Mouse (Mus musculus) E14TG2a.4 (cell line): Measurements from ENCODE around the gene Fabp6.

Experiments used
- H3K27me3 ChIP-seq: 2 replicates; pipeline ENCODE4 v1.6.1; 2014; ENCODE audit warnings: low read length, control low read depth; ENCODE audit not compliant: insufficient read depth
- H3K36me3 ChIP-seq: 2 replicates; pipeline ENCODE4 v1.6.1; 2014; ENCODE audit warnings: low read length, control low read depth; ENCODE audit not compliant: insufficient read depth
- H3K4me1 ChIP-seq: replicated peaks from 2 replicates; pipeline ENCODE4 v1.6.1; 2014; ENCODE audit warnings: low read depth, low read length, control low read depth
- H3K4me3 ChIP-seq: replicated peaks from 2 replicates; pipeline ENCODE4 v1.5.1; 2014; ENCODE audit warnings: mild to moderate bottlenecking, low read length
- H3K9me3 ChIP-seq: 2 replicates; pipeline ENCODE4 v1.6.1; 2014; ENCODE audit warnings: low read length, control low read depth
- CTCF ChIP-seq: conservative IDR thresholded peaks from 2 replicates; pipeline ENCODE4 v1.5.1; 2014; ENCODE audit warnings: low read length
- NANOG ChIP-seq: IDR thresholded peaks from 2 replicates; pipeline ENCODE4 v1.6.1; 2014; ENCODE audit warnings: borderline replicate concordance, low read length, mixed read lengths
- POU5F1 ChIP-seq: IDR thresholded peaks from 2 replicates; pipeline ENCODE4 v1.6.1; 2014; ENCODE audit warnings: low read length, borderline replicate concordance

Gene Fabp6

DNA sequence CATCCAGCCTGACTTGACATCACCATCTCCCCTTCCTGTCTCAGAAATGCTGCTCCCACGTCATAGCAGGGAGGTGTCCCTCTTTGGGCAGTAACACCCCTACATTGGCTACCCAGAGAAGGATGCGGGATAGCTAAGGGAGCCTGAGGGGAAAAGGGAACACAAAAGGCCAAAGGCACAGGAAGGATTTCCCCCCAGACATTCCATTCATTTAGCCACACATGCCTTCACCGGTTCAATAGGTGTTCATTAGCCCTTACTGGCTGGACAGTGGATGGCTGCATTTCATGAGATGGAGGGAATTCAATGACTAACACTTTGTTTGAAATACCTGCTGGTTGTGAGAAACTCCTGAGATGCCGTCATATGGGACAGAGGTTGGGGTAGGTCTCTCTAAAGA is 54.7 kb downstream of the Fabp6 start:
- TF ChIP-seq NANOG: no peak
- TF ChIP-seq POU5F1: no peak
- no peak for TF ChIP-seq CTCF
- H3K4me3 ChIP-seq: no peak overlapping the region
- H3K4me1 ChIP-seq: peaks cover 41% of the 10 kb centered on the region

More for the DNA sequence above, 54.7 kb downstream of the Fabp6 start:
- Histone ChIP-seq H3K36me3 (no peaks in the 10 kb centered on the region), H3K9me3 (no peaks in the 10 kb centered on the region), H3K27me3 (peaks cover 5% of the 10 kb centered on the region; the same call in 1 of the 2 replicates)
